Mouse (Mus musculus) erythroblast, embryonic 14.5 days (primary cell): ENCODE measurements around the gene Map2k7. TPM values are rescaled to one million over a fixed set of nuclear protein-coding genes. Genes with fewer than 3 reads are reported as not detected.

Source experiments
- H3K27me3 ChIP-seq: 2 replicates; pipeline ENCODE4 v1.6.1; 2012; ENCODE audit warnings: inconsistent platforms; ENCODE audit not compliant: control insufficient read depth
- H3K36me3 ChIP-seq: 2 replicates; pipeline ENCODE4 v1.6.1; 2012; ENCODE audit warnings: mild to moderate bottlenecking, inconsistent platforms; ENCODE audit not compliant: control insufficient read depth
- H3K4me1 ChIP-seq: 2 replicates; pipeline ENCODE4 v1.6.1; 2012; ENCODE audit warnings: inconsistent platforms; ENCODE audit not compliant: control insufficient read depth
- H3K4me3 ChIP-seq: replicated peaks from 2 replicates; pipeline ENCODE3; 2012; ENCODE audit warnings: moderate library complexity, mild to moderate bottlenecking, inconsistent platforms
- H3K9me3 ChIP-seq: 2 replicates; pipeline ENCODE4 v1.6.1; 2012; ENCODE audit warnings: low read length, inconsistent platforms, mixed read lengths; ENCODE audit not compliant: control insufficient read depth
- GATA1 ChIP-seq: IDR thresholded peaks from 2 replicates; pipeline ENCODE4 v1.6.1; 2012; ENCODE audit warnings: low read length, inconsistent platforms, mixed read lengths
- TAL1 ChIP-seq: IDR thresholded peaks from 3 replicates; pipeline ENCODE4 v1.6.1; 2012; ENCODE audit warnings: low read length, inconsistent platforms, mixed read lengths
- polyA plus RNA-seq: library from polyadenylated mRNA; stranded (reverse); fragments of >175 nt; gene quantifications from 2 replicates; pipeline ENCODE4 v1.2.3, GENCODE M21; 2012

Map2k7 gene
- polyA plus RNA-seq, 1 experiment = 9.1 TPM

DNA sequence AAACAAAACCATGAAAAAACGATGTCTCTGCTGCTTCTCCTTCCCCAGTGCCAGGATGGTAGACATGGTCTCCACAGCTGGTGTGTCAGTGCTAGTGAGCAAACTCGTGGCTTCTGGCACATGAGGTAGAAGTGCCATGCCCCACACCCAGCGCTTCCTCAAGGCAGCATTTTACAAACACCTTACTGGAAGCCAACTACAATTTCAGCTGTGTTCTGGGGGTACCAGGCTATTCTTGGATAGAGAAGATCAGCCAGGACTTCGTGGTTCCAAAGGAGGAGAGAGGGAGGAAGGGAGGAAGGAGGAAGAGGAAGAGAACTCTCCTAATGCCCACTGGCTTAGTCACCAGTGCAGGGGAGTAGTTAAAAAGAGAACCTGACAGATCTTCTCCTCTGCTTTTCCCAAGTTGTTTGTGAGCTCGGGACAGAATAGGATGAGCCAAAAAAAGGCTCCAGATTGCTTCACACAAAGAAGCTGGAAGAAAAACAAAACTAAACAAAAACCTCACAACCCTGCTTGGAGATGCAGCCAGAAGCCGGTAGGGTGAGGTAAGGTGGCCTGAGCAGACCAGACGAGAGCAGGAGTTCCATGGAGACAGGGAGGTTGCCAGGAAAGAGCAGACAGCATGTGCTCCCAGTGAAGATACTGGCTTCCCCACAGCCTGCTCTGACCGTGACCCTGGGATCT lies 24.7 kb downstream of the Map2k7 start:
- TF ChIP-seq TAL1 = no peak
- TF ChIP-seq GATA1 = no peak
- Histone ChIP-seq H3K4me3 (no peak overlapping the region), H3K9me3 (no peaks in the 10 kb centered on the region), H3K36me3 (peaks cover 91% of the 10 kb centered on the region), H3K27me3 (no peaks in the 10 kb centered on the region), H3K4me1 (peaks cover 29% of the 10 kb centered on the region)

DNA sequence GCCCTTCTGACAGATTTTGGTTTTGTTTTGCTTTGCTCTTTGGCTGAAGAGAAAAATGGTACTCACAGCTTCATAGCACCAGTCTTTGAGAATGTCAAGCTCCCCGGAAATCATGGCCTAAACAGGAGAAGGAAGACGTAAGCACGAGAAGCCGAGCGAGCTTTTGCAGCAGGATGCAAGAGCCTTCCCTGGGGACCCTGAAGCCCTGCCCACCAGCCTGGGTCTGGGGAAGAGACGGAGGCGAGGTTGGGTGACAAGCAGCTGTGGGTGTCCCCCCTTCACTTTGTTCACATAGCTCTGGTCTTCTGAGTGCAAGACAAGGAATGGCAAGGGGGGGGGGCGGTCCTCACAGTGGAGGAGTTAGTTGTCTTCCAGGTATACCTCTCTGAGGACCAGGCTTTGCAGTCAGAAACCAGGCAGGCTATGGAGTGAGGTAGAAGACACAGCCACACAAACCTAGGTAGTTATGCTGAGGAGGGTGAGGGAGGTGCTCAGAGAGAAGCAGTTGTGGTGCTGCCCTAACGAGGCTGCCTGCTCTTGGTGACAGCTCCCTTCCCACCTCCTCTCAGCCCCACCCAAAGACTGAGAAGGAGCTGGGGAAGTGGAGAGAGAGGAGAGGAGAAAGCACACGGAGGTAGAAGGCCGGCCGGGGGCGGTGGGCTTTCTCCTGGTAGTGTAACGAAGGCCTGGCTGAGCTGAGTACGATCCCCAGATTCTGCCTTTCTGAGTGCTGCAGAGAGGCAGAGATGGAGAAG lies 26.8 kb downstream of the Map2k7 start:
- peaks cover 9% of the 10 kb centered on the region for H3K4me1 ChIP-seq
- H3K4me3 ChIP-seq = no peak overlapping the region
- H3K9me3 ChIP-seq = no peaks in the 10 kb centered on the region
- TF ChIP-seq TAL1 (no peak), GATA1 (no peak)
- H3K36me3 ChIP-seq = peaks cover 100% of the 10 kb centered on the region
- no peaks in the 10 kb centered on the region for H3K27me3 ChIP-seq

DNA sequence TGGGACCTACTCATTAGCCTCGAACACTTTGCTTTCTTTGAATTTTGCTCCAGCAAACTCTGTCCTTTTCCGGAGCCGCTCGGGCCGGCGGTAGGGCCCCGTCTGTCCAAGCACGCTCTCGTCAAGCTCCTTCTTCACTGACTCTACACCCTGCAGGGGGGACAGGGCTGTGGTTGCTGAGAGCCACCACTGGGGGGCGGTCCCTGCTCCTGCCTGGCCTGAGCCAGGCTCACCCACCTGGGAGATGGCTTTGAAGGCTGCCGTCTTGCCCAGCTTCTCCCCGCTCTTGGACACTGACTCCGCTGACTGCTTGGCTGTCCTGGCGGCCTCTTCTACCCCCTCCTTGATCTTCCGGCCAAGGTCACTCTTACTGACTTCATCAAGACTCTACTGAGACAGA lies 29.1 kb downstream of the Map2k7 start:
- Histone ChIP-seq H3K4me3 (no peak overlapping the region), H3K4me1 (no peaks in the 10 kb centered on the region), H3K36me3 (peaks cover 95% of the 10 kb centered on the region), H3K27me3 (no peaks in the 10 kb centered on the region), H3K9me3 (no peaks in the 10 kb centered on the region)
- no peak for TF ChIP-seq GATA1
- TF ChIP-seq TAL1 = no peak

DNA sequence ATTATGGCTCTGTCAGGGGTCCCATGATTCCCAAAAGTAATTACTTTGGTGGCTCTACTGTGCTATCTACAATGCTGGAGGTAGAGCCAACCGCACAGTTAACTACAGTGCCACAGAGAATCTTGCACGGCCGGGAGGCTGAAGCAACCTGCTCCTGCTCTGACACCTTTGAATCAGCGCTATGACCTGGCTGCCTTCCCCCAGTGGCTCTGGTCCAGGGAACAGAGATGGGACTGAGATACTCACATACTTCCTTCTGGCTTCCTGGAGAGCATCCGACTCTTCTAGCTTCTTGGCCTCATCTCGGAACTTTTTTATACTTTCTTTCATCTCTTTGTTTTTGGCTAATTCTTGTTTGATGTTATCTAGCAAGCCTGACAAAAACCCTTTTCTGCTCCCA lies 31.1 kb downstream of the Map2k7 start:
- H3K36me3 ChIP-seq = peaks cover 89% of the 10 kb centered on the region
- H3K4me1 ChIP-seq = peaks cover 14% of the 10 kb centered on the region
- H3K9me3 ChIP-seq = no peaks in the 10 kb centered on the region
- no peaks in the 10 kb centered on the region for H3K27me3 ChIP-seq
- no peak overlapping the region for H3K4me3 ChIP-seq
- no peak for TF ChIP-seq GATA1

DNA sequence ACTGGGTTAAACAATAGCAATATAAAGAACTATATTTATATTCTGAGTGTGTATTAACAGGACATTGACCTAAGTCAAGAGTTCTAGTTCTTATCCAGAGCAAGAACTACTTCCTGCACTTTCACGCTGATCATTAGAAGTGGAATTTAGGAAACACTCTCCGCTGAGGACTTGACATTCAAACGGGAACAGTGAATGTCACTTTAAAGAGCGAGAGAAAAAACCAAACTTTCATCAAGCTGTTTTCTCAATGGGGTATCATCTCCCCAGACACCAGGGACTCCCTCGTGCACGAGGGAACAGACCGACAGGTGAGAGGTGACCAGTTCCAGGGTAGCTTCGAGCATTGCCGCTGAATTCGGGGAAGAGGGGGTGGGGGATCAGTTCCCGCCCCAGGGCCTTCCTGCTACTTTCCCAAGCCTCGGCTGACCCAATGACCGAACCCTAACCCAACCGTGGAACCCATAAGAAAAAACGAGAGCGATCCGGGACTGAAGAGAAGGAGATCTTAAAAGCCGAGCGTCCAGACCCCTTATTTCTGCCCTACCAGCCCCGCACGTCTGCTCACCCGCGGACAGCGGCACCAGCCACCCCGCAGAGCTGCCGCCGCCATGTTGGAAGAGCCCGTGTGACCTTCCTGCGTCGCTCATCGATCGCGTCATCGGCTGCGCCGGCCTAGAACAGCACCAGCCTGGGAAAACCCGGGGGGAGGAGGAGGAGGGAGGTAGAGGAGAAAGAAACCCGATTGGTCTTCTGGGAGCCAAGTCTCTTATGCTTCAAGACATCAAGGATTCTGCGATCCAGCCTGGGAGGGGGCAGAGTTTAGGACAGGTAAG lies 37.0 kb downstream of the Map2k7 start, which contains the start of gene Timm44:
Gene Timm44 (minus strand): TSS at position 639 of the 836 bp plus-strand sequence.
- Histone ChIP-seq H3K4me3 (peak within 1 kb of the TSS; percentile 95), H3K36me3 (peaks cover 30% of the 10 kb centered on the region), H3K27me3 (no peaks in the 10 kb centered on the region), H3K9me3 (no peaks in the 10 kb centered on the region), H3K4me1 (peaks cover 34% of the 10 kb centered on the region)
- TF ChIP-seq TAL1 (no peak), GATA1 (no peak)

DNA sequence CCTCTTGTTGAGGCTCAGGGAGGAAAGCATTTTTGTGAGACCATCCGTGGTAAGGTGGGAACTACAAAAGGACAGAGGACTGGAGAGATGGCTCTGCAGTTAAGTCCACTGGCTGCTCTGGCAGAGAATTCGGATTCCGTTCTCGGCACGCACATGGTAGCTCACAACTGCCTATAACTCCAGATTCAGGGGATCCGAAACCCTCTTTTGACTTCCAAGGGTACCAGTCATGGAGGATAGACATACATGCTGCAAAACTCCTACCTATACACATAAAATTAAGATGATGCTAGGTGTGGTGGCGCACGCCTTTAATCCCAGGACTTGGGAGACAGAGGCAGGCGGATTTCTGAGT lies 37.5 kb downstream of the Map2k7 start:
- TF ChIP-seq GATA1 (no peak), TAL1 (no peak)
- H3K27me3 ChIP-seq = no peaks in the 10 kb centered on the region
- H3K4me3 ChIP-seq = peak overlapping the region; percentile 95
- peaks cover 26% of the 10 kb centered on the region for H3K36me3 ChIP-seq
- no peaks in the 10 kb centered on the region for H3K9me3 ChIP-seq
- peaks cover 34% of the 10 kb centered on the region for H3K4me1 ChIP-seq

DNA sequence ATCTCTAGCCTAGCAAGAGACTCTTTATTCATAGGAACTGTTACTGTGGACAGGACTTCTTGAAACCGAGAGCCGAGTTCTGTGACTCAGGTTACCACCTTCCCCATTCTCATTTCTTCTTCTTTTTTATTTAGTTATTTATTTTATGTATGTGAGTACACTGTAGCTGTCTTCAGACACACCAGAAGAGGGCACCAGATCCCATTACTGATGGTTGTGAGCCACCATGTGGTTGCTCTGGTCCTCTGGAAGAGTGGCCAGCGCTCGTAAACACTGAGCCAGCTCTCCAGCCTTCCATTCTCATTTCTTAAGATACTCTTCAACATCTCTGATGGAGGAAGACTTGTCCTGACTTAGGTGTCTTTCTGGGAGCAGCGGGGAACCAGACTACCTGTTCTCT lies 54.2 kb downstream of the Map2k7 start:
- TF ChIP-seq GATA1 = no peak
- TF ChIP-seq TAL1 = no peak
- no peaks in the 10 kb centered on the region for H3K4me1 ChIP-seq
- no peaks in the 10 kb centered on the region for H3K9me3 ChIP-seq
- H3K4me3 ChIP-seq = no peak overlapping the region
- peaks cover 99% of the 10 kb centered on the region for H3K36me3 ChIP-seq
- no peaks in the 10 kb centered on the region for H3K27me3 ChIP-seq

Other genes starting within 250 kb of the Map2k7 start
- gene Cd209f, start 132.9 kb upstream of the Map2k7 start, polyA plus RNA-seq = not detected in 2 replicates
- gene Cd209g, start 104.6 kb upstream of the Map2k7 start, polyA plus RNA-seq = 0.04 TPM in 1 of 2 replicates, not detected in the other
- gene Evi5l, start 72.2 kb upstream of the Map2k7 start, polyA plus RNA-seq = 1.3 and 1.5 TPM in 2 replicates
- gene Prr36, start 21.3 kb upstream of the Map2k7 start, polyA plus RNA-seq = not detected in 2 replicates
- gene Lrrc8e, start 11.9 kb upstream of the Map2k7 start, polyA plus RNA-seq = 0.02 TPM in 1 of 2 replicates, not detected in the other
- 0.25 and 0.38 TPM in 2 replicates for gene Gm49320, start 125 bp downstream of the Map2k7 start, polyA plus RNA-seq
- gene Tgfbr3l, start 9.5 kb downstream of the Map2k7 start, polyA plus RNA-seq = 1.1 and 1.3 TPM in 2 replicates
- 5.1 and 6.0 TPM in 2 replicates for gene Snapc2, start 14.3 kb downstream of the Map2k7 start, polyA plus RNA-seq
- 0.32 and 0.42 TPM in 2 replicates for gene Ctxn1, start 20.5 kb downstream of the Map2k7 start, polyA plus RNA-seq
- 4.0 and 5.5 TPM in 2 replicates for gene Timm44, start 37.2 kb downstream of the Map2k7 start, polyA plus RNA-seq
- gene Ccl25, start 86.5 kb downstream of the Map2k7 start, polyA plus RNA-seq = 0.06 and 0.15 TPM in 2 replicates
- gene Elavl1, start 86.7 kb downstream of the Map2k7 start, polyA plus RNA-seq = 1.1 and 1.2 TPM in 2 replicates